Mouse (Mus musculus) neural tube, embryonic 15.5 days (tissue): ENCODE results near the gene Mtfr1l. TPM values are rescaled to one million over a fixed set of nuclear protein-coding genes. Genes with fewer than 3 reads are reported as not detected.

Source experiments
- ATAC-seq: fragments of 200-750 bp; cut with Nextera tagmentation; 2 replicates; pipeline ENCODE4 v1.8.0; 2017; ENCODE audit warnings: mild to moderate bottlenecking, moderate TSS enrichment, moderate library complexity; ENCODE audit not compliant: low FRiP score
- H3K27ac ChIP-seq: fragments of 300-500 bp; sonication (generic); replicated peaks from 2 replicates; pipeline ENCODE4 v1.5.1; 2015; ENCODE audit warnings: mild to moderate bottlenecking, inconsistent platforms
- H3K27me3 ChIP-seq: fragments of 300-500 bp; sonication (generic); replicated peaks from 2 replicates; pipeline ENCODE4 v1.6.1; 2015; ENCODE audit warnings: inconsistent platforms
- H3K36me3 ChIP-seq: fragments of 300-500 bp; sonication (generic); 2 replicates; pipeline ENCODE4 v1.6.1; 2015; ENCODE audit warnings: inconsistent platforms
- H3K4me1 ChIP-seq: fragments of 300-500 bp; sonication (generic); 2 replicates; pipeline ENCODE4 v1.6.1; 2015; ENCODE audit warnings: inconsistent platforms
- H3K4me2 ChIP-seq: fragments of 300-500 bp; sonication (generic); 2 replicates; pipeline ENCODE4 v1.6.1; 2015; ENCODE audit warnings: inconsistent platforms, mild to moderate bottlenecking, moderate library complexity
- H3K4me3 ChIP-seq: fragments of 300-500 bp; sonication (generic); replicated peaks from 2 replicates; pipeline ENCODE4 v1.5.1; 2015; ENCODE audit warnings: mild to moderate bottlenecking, inconsistent platforms
- H3K9ac ChIP-seq: fragments of 300-500 bp; sonication (generic); replicated peaks from 2 replicates; pipeline ENCODE4 v1.6.1; 2015; ENCODE audit warnings: mild to moderate bottlenecking, inconsistent platforms
- H3K9me3 ChIP-seq: fragments of 300-500 bp; sonication (generic); replicated peaks from 2 replicates; pipeline ENCODE4 v1.6.1; 2016; ENCODE audit warnings: inconsistent platforms
- WGBS: fragments of 180-500 bp; shearing (Covaris S2); methylation state at CpG from one replicate; pipeline ENCODE4 v1.1.7; 2015; ENCODE audit warnings: mixed read lengths; 5-methylcytosine and 5-hydroxymethylcytosine counted together
- microRNA-seq: library from miRNA; unstranded; fragments of <30 nt; microRNA quantifications from one replicate; pipeline ENCODE4, GENCODE M21; 2017
- polyA plus RNA-seq: library from polyadenylated mRNA; unstranded; fragments of >200 nt; fragmentation: Nextera tagmentation; extraction: Ambion mirVana; gene quantifications from 2 replicates; pipeline ENCODE4 v1.2.1, GENCODE M21; 2015

Gene Mtfr1l
- polyA plus RNA-seq, 1 experiment from 2014 or later: 177 TPM

DNA sequence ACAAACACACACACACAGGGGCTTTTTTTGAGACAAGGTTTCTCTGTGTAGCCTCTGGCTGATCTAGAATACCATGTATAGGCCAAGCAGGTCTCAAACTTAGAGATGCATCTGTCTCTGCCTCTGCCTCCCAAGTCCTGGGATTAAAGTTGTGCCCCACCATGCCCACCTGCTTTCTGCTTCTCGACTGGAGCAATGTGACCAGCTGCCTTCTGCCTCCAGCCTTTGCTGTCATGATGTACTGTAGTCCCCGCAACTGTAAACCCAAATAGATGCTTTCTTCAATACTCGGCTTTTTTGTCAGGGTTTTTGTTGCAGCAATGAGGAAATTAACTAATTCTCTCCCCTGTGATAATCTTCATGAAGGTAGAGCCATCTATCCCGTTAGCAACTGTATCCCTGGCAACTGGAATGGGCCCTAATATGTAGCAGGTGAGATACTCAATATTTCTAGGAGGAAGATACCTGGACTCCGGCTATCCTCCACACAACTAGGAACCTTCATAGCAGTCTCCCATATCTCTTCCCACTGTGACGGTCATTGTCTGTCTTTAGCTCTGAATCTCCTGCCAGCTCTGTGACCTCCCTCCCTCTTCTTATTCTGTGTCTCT, 52.0 kb downstream of the Mtfr1l start:
- WGBS: 67% methylated on average over 6 of the region's 6 CpGs
- H3K27me3 ChIP-seq: no peaks in the 10 kb centered on the region

DNA sequence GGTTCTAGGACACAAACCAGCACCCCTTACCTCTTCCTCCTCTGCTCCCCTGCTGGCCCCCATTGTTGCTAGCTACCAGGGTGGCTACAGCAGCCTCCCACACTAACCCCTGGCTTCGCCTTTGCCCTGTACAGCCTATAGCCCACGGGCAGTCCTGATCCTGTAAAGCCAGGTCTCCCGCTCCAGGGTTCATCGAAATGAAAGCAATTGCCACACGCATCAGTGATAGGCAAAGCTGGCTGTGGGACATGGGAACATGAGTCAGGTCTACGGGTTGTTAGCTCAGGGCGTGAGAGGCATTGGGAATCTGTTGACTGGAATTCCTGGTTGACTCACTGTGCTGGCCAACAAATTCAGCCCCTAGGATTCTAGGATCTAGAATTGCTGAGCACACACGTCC, 52.7 kb downstream of the Mtfr1l start:
- Histone ChIP-seq H3K4me2 (no peak overlapping the region), H3K27ac (no peak overlapping the region), H3K36me3 (no peaks in the 10 kb centered on the region), H3K4me1 (peaks cover 18% of the 10 kb centered on the region), H3K4me3 (no peak overlapping the region), H3K9ac (no peak overlapping the region), H3K27me3 (no peaks in the 10 kb centered on the region), H3K9me3 (no peaks in the 10 kb centered on the region)
- ATAC-seq: no peak
- WGBS: 85% methylated on average over 8 of the region's 8 CpGs

More for the DNA sequence above, 52.0 kb downstream of the Mtfr1l start:
- Histone ChIP-seq H3K4me2 (no peak overlapping the region), H3K9ac (no peak overlapping the region), H3K27ac (no peak overlapping the region), H3K9me3 (no peaks in the 10 kb centered on the region), H3K36me3 (no peaks in the 10 kb centered on the region), H3K4me1 (peaks cover 13% of the 10 kb centered on the region), H3K4me3 (no peak overlapping the region)
- ATAC-seq: no peak

DNA sequence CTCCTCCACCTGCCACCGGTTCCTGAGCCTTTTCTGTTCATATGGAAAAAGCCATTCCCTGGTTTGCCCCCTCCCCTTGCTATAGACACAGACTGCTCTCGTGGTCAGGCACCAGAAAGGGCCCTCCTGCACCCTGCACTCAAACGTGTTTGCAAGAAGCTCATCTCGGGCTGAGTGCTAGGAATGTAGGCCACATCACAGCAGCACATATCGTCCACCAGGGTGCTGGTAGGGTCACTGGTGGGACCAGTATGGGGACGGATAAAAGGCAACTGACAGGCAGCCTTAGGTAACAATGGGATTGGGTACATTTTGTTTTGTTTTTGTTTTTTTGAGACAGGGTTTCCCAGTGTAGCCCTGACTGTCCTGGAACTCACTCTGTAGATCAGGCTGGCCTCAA, 53.9 kb downstream of the Mtfr1l start:
- H3K9me3 ChIP-seq: no peaks in the 10 kb centered on the region
- H3K9ac ChIP-seq: no peak overlapping the region
- H3K4me1 ChIP-seq: peaks cover 18% of the 10 kb centered on the region
- peaks cover 7% of the 10 kb centered on the region; the same call in 1 of the 2 replicates for H3K36me3 ChIP-seq
- H3K4me3 ChIP-seq: no peak overlapping the region
- no peak overlapping the region for H3K4me2 ChIP-seq
- no peak for ATAC-seq
- 63% methylated on average over 6 of the region's 6 CpGs for WGBS
- H3K27ac ChIP-seq: no peak overlapping the region
- H3K27me3 ChIP-seq: no peaks in the 10 kb centered on the region

DNA sequence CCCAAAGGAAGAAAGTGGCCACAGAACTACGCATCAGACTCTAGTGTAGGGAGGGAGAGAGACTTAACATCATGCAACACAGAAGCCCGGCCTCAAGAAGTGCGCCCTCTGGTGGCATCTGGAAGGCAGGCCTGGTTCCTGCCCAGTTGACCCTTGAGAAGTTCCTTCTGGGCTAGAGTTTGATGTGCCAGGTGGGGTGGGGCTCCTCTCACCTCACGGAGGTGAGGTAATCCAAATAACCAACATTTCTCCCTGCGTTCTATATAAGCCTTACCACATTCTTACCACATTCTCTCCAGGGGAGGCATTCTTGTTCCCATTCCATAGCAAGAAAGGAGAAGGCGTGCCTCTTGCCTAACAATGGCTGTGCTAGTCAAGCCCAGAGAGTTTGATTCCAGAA, 54.3 kb downstream of the Mtfr1l start:
- ATAC-seq: no peak
- WGBS: 20% methylated on average over 6 of the region's 6 CpGs

GRCm38 (mm10) chr4:134479839-134480238, 55.3 kb downstream of the Mtfr1l start:
- peaks cover 22% of the 10 kb centered on the region for H3K4me1 ChIP-seq
- no peaks in the 10 kb centered on the region for H3K9me3 ChIP-seq
- H3K4me2 ChIP-seq: no peak overlapping the region
- H3K27ac ChIP-seq: no peak overlapping the region
- H3K4me3 ChIP-seq: no peak overlapping the region
- no peak for ATAC-seq
- H3K27me3 ChIP-seq: no peaks in the 10 kb centered on the region
- WGBS: 90% methylated on average over 4 of the region's 4 CpGs
- no peak overlapping the region for H3K9ac ChIP-seq
- peaks cover 22% of the 10 kb centered on the region for H3K36me3 ChIP-seq

More for the DNA sequence above, 54.3 kb downstream of the Mtfr1l start:
- H3K27ac ChIP-seq: no peak overlapping the region
- H3K36me3 ChIP-seq: peaks cover 11% of the 10 kb centered on the region
- H3K4me2 ChIP-seq: no peak overlapping the region
- no peaks in the 10 kb centered on the region for H3K27me3 ChIP-seq
- peaks cover 18% of the 10 kb centered on the region for H3K4me1 ChIP-seq
- H3K9ac ChIP-seq: no peak overlapping the region
- no peaks in the 10 kb centered on the region for H3K9me3 ChIP-seq
- H3K4me3 ChIP-seq: no peak overlapping the region

DNA sequence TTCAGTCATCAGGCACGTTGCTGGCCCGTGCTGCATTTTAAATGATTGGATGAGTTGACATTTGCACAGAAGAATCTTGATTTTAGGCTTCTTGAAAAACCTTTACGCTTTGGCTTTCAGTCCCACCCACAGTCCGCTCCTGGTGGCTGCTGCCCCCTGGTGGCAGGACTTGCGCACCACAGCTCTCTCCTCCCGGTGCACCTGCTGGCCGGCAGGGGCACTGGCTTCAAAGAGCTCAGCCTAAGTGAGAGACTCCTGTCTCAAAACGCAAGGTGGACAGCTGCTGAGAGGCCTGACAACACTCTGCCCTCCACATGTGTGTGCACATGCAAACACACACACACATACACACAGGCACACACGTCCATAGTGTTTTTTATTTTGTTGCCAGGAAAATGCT, 57.2 kb downstream of the Mtfr1l start:
- Histone ChIP-seq H3K4me1 (peaks cover 30% of the 10 kb centered on the region), H3K9ac (no peak overlapping the region), H3K27me3 (no peaks in the 10 kb centered on the region), H3K9me3 (no peaks in the 10 kb centered on the region), H3K36me3 (peaks cover 35% of the 10 kb centered on the region), H3K4me2 (no peak overlapping the region; the same call in 1 of the 2 replicates), H3K4me3 (no peak overlapping the region), H3K27ac (peak overlapping the region; percentile 60)
- WGBS: 7% methylated on average over 9 of the region's 9 CpGs
- ATAC-seq: peak; percentile 75

- 91% methylated on average over 8 of the region's 8 CpGs for WGBS
- no peak for ATAC-seq
Measured at GRCm38 (mm10) chr4:134476899-134477298, 58.3 kb downstream of the Mtfr1l start.

More at GRCm38 (mm10) chr4:134476899-134477298, 58.3 kb downstream of the Mtfr1l start:
- no peak overlapping the region for H3K4me2 ChIP-seq
- H3K4me1 ChIP-seq: peaks cover 42% of the 10 kb centered on the region
- H3K4me3 ChIP-seq: no peak overlapping the region
- 0 out of 2 replicates have a peak overlapping the region, but pooled peaks have one; percentile 60 for H3K27ac ChIP-seq
- peaks cover 47% of the 10 kb centered on the region for H3K36me3 ChIP-seq
- no peaks in the 10 kb centered on the region for H3K9me3 ChIP-seq
- no peak overlapping the region for H3K9ac ChIP-seq
- H3K27me3 ChIP-seq: no peaks in the 10 kb centered on the region

Small RNA genes lying within 50 kb of the gene (microRNA-seq; reads per million reads assigned to microRNA genes)
- gene Mir6403: not detected

Other genes starting within 250 kb of the Mtfr1l start
- 32.1 and 33.9 TPM in 2 replicates for gene Pdik1l, start 247.5 kb downstream of the Mtfr1l start, polyA plus RNA-seq
- 1.2 and 1.4 TPM in 2 replicates for gene Trim63, start 220.3 kb downstream of the Mtfr1l start, polyA plus RNA-seq
- 0.14 and 0.20 TPM in 2 replicates for gene Slc30a2, start 192.2 kb downstream of the Mtfr1l start, polyA plus RNA-seq
- gene Extl1, start 151.5 kb downstream of the Mtfr1l start, polyA plus RNA-seq: 0.75 and 1.2 TPM in 2 replicates
- 7.5 and 8.9 TPM in 2 replicates for gene Pafah2, start 139.1 kb downstream of the Mtfr1l start, polyA plus RNA-seq
- 4,048 and 4,915 TPM in 2 replicates for gene Stmn1, start 67.1 kb downstream of the Mtfr1l start, polyA plus RNA-seq
- gene Paqr7, start 38.7 kb downstream of the Mtfr1l start, polyA plus RNA-seq: 30.5 and 35.2 TPM in 2 replicates
- gene Aunip, start 24.4 kb downstream of the Mtfr1l start, polyA plus RNA-seq: 1.8 and 5.4 TPM in 2 replicates
- gene Selenon, start 16.8 kb upstream of the Mtfr1l start, polyA plus RNA-seq: 8.4 and 19.4 TPM in 2 replicates
- gene Man1c1, start 168.9 kb upstream of the Mtfr1l start, polyA plus RNA-seq: 4.7 and 4.9 TPM in 2 replicates
- 2.4 and 7.9 TPM in 2 replicates for gene Ldlrap1, start 232.6 kb upstream of the Mtfr1l start, polyA plus RNA-seq